In the genomic region with DNA sequence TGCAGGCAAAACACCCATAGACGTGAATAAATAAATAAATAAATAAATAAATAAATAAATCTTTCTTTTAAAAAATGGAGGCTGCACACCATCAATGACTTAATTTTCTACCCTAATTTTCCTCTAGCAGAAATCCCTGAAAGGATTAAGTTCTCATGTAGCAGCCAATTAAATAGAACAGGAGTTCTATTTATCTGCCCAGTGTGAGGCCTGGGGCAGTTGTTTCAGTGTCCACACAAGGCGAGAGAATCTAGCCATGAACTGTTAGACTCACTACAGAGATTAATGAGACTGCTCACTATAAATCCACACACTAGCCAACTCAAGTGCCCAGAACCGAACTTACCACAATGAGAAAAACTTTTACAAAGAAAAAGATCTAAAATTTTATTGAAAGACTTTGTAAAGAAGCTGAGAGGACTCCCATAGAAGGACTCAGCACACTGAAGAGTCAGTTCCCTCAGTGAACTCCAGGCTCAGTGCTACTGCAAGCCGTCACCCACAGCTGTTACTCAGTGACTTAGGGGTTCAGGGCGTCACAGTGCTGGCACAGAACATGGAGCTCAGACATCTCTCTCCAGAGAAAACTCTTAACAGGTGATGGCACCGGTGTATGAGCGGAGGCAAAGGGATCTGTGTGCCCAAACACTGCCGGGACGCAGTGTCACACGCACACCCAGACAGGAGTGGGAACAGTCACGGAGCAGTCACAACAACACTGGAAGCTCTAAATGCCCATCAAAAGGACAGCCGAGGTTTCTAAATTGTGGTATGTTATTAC, we compare ENCODE assay signal across 16 mouse cellular contexts. TPM values are rescaled to one million over a fixed set of nuclear protein-coding genes. Genes with fewer than 3 reads are reported as not detected.
DNase-seq lines count a peak whose midpoint lies in the region; ATAC-seq and TF ChIP-seq lines count a peak whose summit lies in the region.
"Had no signal": no experiment of that assay in that cellular context is flagged by ENCODE, and none has a peak within 500 bp of the region (broad histone marks: within the 10 kb centered on the region; RNA-seq: fewer than 3 reads in every experiment).

No protein-coding gene starts in this region.

- H3K27ac ChIP-seq in heart, embryonic 12.5 days (ENCODE audit: poor library complexity, severe bottlenecking): no peak overlapping the region; the same call in 1 of the 2 replicates
- peak overlapping the region; percentile 78 for H3K27ac ChIP-seq in thymus, adult 2 months (ENCODE audit: control insufficient read depth, insufficient read depth, low read length)
- no peak overlapping the region for H3K27ac ChIP-seq in forebrain, embryonic 14.5 days (ENCODE audit: low read depth, low read length)
- H3K27ac ChIP-seq: hindbrain, postnatal 0 days; macrophage had no signal

- no peaks in the 10 kb centered on the region for H3K36me3 ChIP-seq in heart, embryonic 12.5 days
- no peaks in the 10 kb centered on the region for H3K36me3 ChIP-seq in thymus, adult 2 months (ENCODE audit: control insufficient read depth, insufficient read depth, low read length)
- H3K36me3 ChIP-seq in forebrain, embryonic 14.5 days (ENCODE audit: control insufficient read depth, insufficient read depth, low read length): no peaks in the 10 kb centered on the region
- H3K36me3 ChIP-seq in myocyte (ENCODE audit: control insufficient read depth, insufficient read depth): no peaks in the 10 kb centered on the region

- intact Hi-C loops in left cerebral cortex, postnatal 36 days (cut with DNase I): loop anchor here (10.0 kb wide), 1 partner anchor 350 kb away; a partner anchor contains a TSS

- ATAC-seq in heart, embryonic 12.5 days (ENCODE audit: insufficient number of reproducible peaks, low FRiP score): no peak
- ATAC-seq in forebrain, embryonic 14.5 days: no peak
- ATAC-seq: hindbrain, postnatal 0 days had no signal

- H3K79me2 ChIP-seq in myocyte (ENCODE audit: control insufficient read depth, insufficient read depth): peaks cover 20% of the 10 kb centered on the region

- H3K9ac ChIP-seq in heart, embryonic 12.5 days: no peak overlapping the region
- H3K9ac ChIP-seq in forebrain, embryonic 14.5 days (ENCODE audit: low read length): no peak overlapping the region
- H3K9ac ChIP-seq: lung, embryonic 14.5 days had no signal

- peaks cover 43% of the 10 kb centered on the region for H3K4me1 ChIP-seq in heart, embryonic 12.5 days (replicated peaks)
- peaks cover 55% of the 10 kb centered on the region for H3K4me1 ChIP-seq in thymus, adult 2 months (replicated peaks; ENCODE audit: control insufficient read depth, insufficient read depth, low read length)
- H3K4me1 ChIP-seq in forebrain, embryonic 14.5 days (ENCODE audit: control insufficient read depth, insufficient read depth, low read length): peaks cover 3% of the 10 kb centered on the region; the same call in 1 of the 2 replicates

- H3ac ChIP-seq in myocyte (ENCODE audit: control insufficient read depth, insufficient read length): no peak overlapping the region

- H3K4me3 ChIP-seq in heart, embryonic 12.5 days: no peak overlapping the region
- H3K4me3 ChIP-seq in thymus, adult 2 months (ENCODE audit: control insufficient read depth, insufficient read depth, low read length): no peak overlapping the region
- H3K4me3 ChIP-seq in forebrain, embryonic 14.5 days (ENCODE audit: low read depth, low read length): no peak overlapping the region
- H3K4me3 ChIP-seq in myocyte: no peak overlapping the region
- H3K4me3 ChIP-seq: heart, adult 2 months had no signal

- 0 out of 2 replicates have a peak, but pooled peaks have one; percentile 15 for TF ChIP-seq CTCF in thymus, adult 2 months (IDR thresholded peaks at IDR 0.05; ENCODE audit: borderline replicate concordance, control insufficient read depth, extremely low read depth, insufficient read depth, low read length, poor library complexity)

- no peaks in the 10 kb centered on the region for H3K27me3 ChIP-seq in heart, embryonic 12.5 days (replicated peaks)
- H3K27me3 ChIP-seq in thymus, adult 2 months (ENCODE audit: control insufficient read depth, insufficient read depth, low read length): no peaks in the 10 kb centered on the region
- no peaks in the 10 kb centered on the region for H3K27me3 ChIP-seq in forebrain, embryonic 14.5 days (replicated peaks; ENCODE audit: control insufficient read depth, insufficient read depth, low read length)
- no peaks in the 10 kb centered on the region for H3K27me3 ChIP-seq in myocyte (ENCODE audit: control insufficient read depth, insufficient read depth, insufficient read length)

- peak; percentile 75 for DNase-seq in heart, adult 11 months
- DNase-seq in thymus, adult 2 months: no peak
- no peak for DNase-seq in thymus, postnatal 25 days
- DNase-seq in forebrain, embryonic 14.5 days (ENCODE audit: low spot score): peak; percentile 46
- DNase-seq in left cerebral cortex, postnatal 36 days (ENCODE audit: low spot score in 2 of 2): no peak
- DNase-seq in kidney, postnatal 36 days: no peak
- DNase-seq: adrenal gland, adult 2 months; cerebellum, adult 8-10 months; heart, adult 2 months; kidney, adult 2 months; kidney, postnatal 4 days; lung, embryonic 14.5 days had no signal

- no peak overlapping the region for H3K4me2 ChIP-seq in heart, embryonic 12.5 days
- no peak overlapping the region for H3K4me2 ChIP-seq in forebrain, embryonic 14.5 days (ENCODE audit: low read length)
- no peak overlapping the region for H3K4me2 ChIP-seq in myocyte (ENCODE audit: low read depth)
- H3K4me2 ChIP-seq: lung, embryonic 14.5 days had no signal

- 76% methylated on average over 12 of the region's 12 CpGs for WGBS in heart, embryonic 12.5 days
- 73% methylated on average over 12 of the region's 12 CpGs for WGBS in thymus, adult 2 months
- 36% methylated on average over 12 of the region's 12 CpGs for WGBS in forebrain, embryonic 14.5 days

- no peaks in the 10 kb centered on the region for H3K9me3 ChIP-seq in heart, embryonic 12.5 days (replicated peaks)
- H3K9me3 ChIP-seq in forebrain, embryonic 14.5 days (replicated peaks; ENCODE audit: control insufficient read depth, low read length): no peaks in the 10 kb centered on the region

- no peak for TF ChIP-seq POLR2A in thymus, adult 2 months (IDR thresholded peaks at IDR 0.05; ENCODE audit: control insufficient read depth, extremely low read depth, insufficient read depth, low read length, poor library complexity)
- no peak for TF ChIP-seq POLR2A in myocyte (IDR thresholded peaks at IDR 0.05; ENCODE audit: insufficient read length, low read depth)

TF ChIP-seq in myocyte, 11 proteins besides CTCF, POLR2A, EP300 and RAD21:
- peak in 2 of 3 experiments; percentile 25 to 72 for TF ChIP-seq MYOD1 (IDR thresholded peaks at IDR 0.05; ENCODE audit: control insufficient read depth in 1 of 3, insufficient read length in 2 of 3, low read depth in 2 of 3)
- TF ChIP-seq MYOG (IDR thresholded peaks at IDR 0.05; ENCODE audit: control insufficient read depth in 1 of 3, insufficient read depth in 1 of 3, insufficient read length in 2 of 3, low read depth in 2 of 3): peak in 1 of 3 experiments; percentile 65
- no peak for TF ChIP-seq SRF (IDR thresholded peaks at IDR 0.05; ENCODE audit: control insufficient read depth, insufficient read length, low read depth)
- no peak for TF ChIP-seq CEBPB (IDR thresholded peaks at IDR 0.05; ENCODE audit: insufficient read depth, poor library complexity, severe bottlenecking)
- TF ChIP-seq POLR2AphosphoS2 (IDR thresholded peaks at IDR 0.05; ENCODE audit: insufficient read length, low read depth): no peak
- TF ChIP-seq TCF12 (IDR thresholded peaks at IDR 0.05; ENCODE audit: insufficient read depth, poor library complexity, severe bottlenecking): no peak
- no peak for TF ChIP-seq REST (IDR thresholded peaks at IDR 0.05; ENCODE audit: insufficient read depth, insufficient read length)
- TF ChIP-seq MAX (IDR thresholded peaks at IDR 0.05; ENCODE audit: low read depth): no peak
- no peak for TF ChIP-seq TCF3 (IDR thresholded peaks at IDR 0.05; ENCODE audit: insufficient read length, low read depth)

RNA-seq across cellular contexts. Expression of a gene that starts 23.1 kb away (rescaled TPM):
- 20.6 and 21.1 TPM in 2 replicates for polyA plus RNA-seq in heart, embryonic 12.5 days (2016; fragmentation: Nextera tagmentation; extraction: Ambion mirVana)
- polyA plus RNA-seq in thymus, adult 2 months (2012; rRNA removed): 66.7 and 70.0 TPM in 2 replicates
- polyA plus RNA-seq in forebrain, embryonic 14.5 days (2014; fragmentation: Nextera tagmentation; extraction: Ambion mirVana): 21.9 and 24.8 TPM in 2 replicates
- 16.1 TPM for polyA plus RNA-seq in myocyte (2012; fragmentation: generic; extraction: Trizol)
- 10 to 100 TPM; 65.9 to 67.3 TPM for total RNA-seq in left cerebral cortex, postnatal 36 days (2021)

Comparison
In these comparisons a context has a peak if more than half of its experiments do, and no peak if none do; other contexts are left out.
1. DNase-seq: peak in heart, adult 11 months (single experiment) and forebrain, embryonic 14.5 days (single experiment); none in thymus, adult 2 months (single experiment), thymus, postnatal 25 days (single experiment), left cerebral cortex, postnatal 36 days (0 of 2) and kidney, postnatal 36 days (0 of 2).